Mouse (Mus musculus): ENCODE measurements around the gene Tmem151b. TPM values are rescaled to one million over a fixed set of nuclear protein-coding genes. Genes with fewer than 3 reads are reported as not detected.

Gene Tmem151b
- polyA plus RNA-seq, 1 experiment = 0.37 TPM

GRCm38 (mm10) chr17:45503301-45503973 is 46.0 kb downstream of the Tmem151b start:
- no peaks in the 10 kb centered on the region for H3K36me3 ChIP-seq (ENCODE audit: control insufficient read depth, insufficient read depth, low read length)
- no peak overlapping the region for H3K4me3 ChIP-seq (ENCODE audit: control insufficient read depth, low read depth, low read length)
- TF ChIP-seq CTCF (IDR thresholded peaks at IDR 0.05; ENCODE audit: control insufficient read depth, insufficient read depth, insufficient replicate concordance, low read depth, low read length) (no peak), POLR2A (IDR thresholded peaks at IDR 0.05; ENCODE audit: control insufficient read depth, low read depth, low read length) (no peak)
- H3K4me1 ChIP-seq (ENCODE audit: control insufficient read depth, insufficient read depth, low read length) = peaks cover 9% of the 10 kb centered on the region
- no peak overlapping the region for H3K27ac ChIP-seq (ENCODE audit: control insufficient read depth, insufficient read depth, low read depth, low read length)
- H3K27me3 ChIP-seq (ENCODE audit: control insufficient read depth, insufficient read depth, low read length) = no peaks in the 10 kb centered on the region

DNA sequence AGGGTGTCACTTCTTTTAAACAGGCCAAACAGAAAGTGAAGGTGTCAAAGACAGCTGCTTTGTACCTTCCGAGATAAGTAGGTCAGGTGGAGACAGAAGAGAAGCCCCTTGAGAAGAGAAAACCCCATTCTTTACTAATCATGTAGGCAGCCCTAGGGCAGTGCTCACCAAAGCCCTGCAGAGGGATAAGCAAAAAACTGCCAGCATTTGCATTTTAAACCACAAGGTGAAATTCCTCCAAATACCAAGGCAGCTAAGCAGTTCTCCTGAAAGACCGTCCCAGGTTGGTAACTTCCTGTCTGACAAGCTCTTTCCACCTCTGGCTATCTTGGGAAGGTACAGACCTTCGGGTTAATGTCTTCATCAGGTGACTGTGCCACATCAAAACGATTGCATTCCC is 47.2 kb downstream of the Tmem151b start:
- TF ChIP-seq POLR2A (IDR thresholded peaks at IDR 0.05; ENCODE audit: control insufficient read depth, low read depth, low read length) (no peak), CTCF (IDR thresholded peaks at IDR 0.05; ENCODE audit: control insufficient read depth, insufficient read depth, insufficient replicate concordance, low read depth, low read length) (no peak)
- H3K27ac ChIP-seq (ENCODE audit: control insufficient read depth, insufficient read depth, low read depth, low read length) = no peak overlapping the region
- H3K27me3 ChIP-seq (ENCODE audit: control insufficient read depth, insufficient read depth, low read length) = no peaks in the 10 kb centered on the region
- H3K36me3 ChIP-seq (ENCODE audit: control insufficient read depth, insufficient read depth, low read length) = no peaks in the 10 kb centered on the region
- no peak overlapping the region for H3K4me3 ChIP-seq (ENCODE audit: control insufficient read depth, low read depth, low read length)
- H3K4me1 ChIP-seq (ENCODE audit: control insufficient read depth, insufficient read depth, low read length) = peaks cover 7% of the 10 kb centered on the region

DNA sequence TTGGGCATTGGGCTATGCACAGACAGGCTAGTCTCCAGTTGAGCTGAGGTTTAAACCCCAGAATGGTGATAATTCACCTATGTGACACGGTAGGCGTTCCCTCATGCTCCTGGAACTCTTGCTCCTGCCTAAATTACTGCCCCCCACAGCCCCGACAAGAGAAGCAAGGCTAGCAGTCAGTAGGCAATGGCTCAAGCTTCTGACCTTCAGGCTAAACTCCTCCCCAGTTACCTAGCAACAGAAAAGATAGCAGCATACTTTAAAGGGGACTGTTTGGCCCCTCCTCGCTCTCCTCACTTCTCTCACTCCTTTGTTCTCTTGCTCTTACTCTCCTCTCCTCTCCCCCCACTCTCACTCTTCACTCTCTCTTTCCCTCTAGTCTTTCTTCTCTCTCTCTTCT is 48.5 kb downstream of the Tmem151b start:
- TF ChIP-seq CTCF (IDR thresholded peaks at IDR 0.05; ENCODE audit: control insufficient read depth, insufficient read depth, insufficient replicate concordance, low read depth, low read length) (no peak), POLR2A (IDR thresholded peaks at IDR 0.05; ENCODE audit: control insufficient read depth, low read depth, low read length) (no peak)
- Histone ChIP-seq H3K27me3 (ENCODE audit: control insufficient read depth, insufficient read depth, low read length) (no peaks in the 10 kb centered on the region), H3K36me3 (ENCODE audit: control insufficient read depth, insufficient read depth, low read length) (no peaks in the 10 kb centered on the region), H3K4me3 (ENCODE audit: control insufficient read depth, low read depth, low read length) (no peak overlapping the region), H3K4me1 (ENCODE audit: control insufficient read depth, insufficient read depth, low read length) (peaks cover under 1% of the 10 kb centered on the region; the same call in 1 of the 2 replicates), H3K27ac (ENCODE audit: control insufficient read depth, insufficient read depth, low read depth, low read length) (no peak overlapping the region)

- no peak for TF ChIP-seq CTCF (IDR thresholded peaks at IDR 0.05; ENCODE audit: control insufficient read depth, insufficient read depth, insufficient replicate concordance, low read depth, low read length)
- TF ChIP-seq POLR2A (IDR thresholded peaks at IDR 0.05; ENCODE audit: control insufficient read depth, low read depth, low read length) = no peak
Observed at GRCm38 (mm10) chr17:45499516-45499915, 50.0 kb downstream of the Tmem151b start.

DNA sequence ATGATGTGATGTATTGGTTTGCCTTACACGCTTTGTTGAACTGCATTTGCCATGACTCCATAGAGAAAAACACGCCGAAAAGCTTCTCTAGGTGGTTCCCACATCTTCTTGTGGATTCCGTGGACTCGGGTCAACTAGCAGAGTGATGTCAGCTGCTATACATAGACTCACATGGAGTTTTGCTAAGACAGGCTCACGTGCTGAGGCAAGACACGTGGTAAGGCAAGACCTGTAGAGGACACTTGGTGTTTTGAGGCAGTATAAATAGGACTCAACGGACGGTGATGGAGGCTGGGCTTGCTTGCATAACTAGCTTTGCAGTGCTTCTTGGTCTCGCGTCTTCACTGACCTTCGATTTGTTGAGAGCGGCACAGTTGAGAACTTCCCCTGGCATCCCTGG is 51.1 kb downstream of the Tmem151b start:
- H3K27ac ChIP-seq (ENCODE audit: control insufficient read depth, insufficient read depth, low read depth, low read length) = no peak overlapping the region
- H3K4me1 ChIP-seq (ENCODE audit: control insufficient read depth, insufficient read depth, low read length) = 0 out of 2 replicates have a peak, but pooled peaks cover 4% of the 10 kb centered on the region
- no peak overlapping the region for H3K4me3 ChIP-seq (ENCODE audit: control insufficient read depth, low read depth, low read length)
- no peaks in the 10 kb centered on the region for H3K36me3 ChIP-seq (ENCODE audit: control insufficient read depth, insufficient read depth, low read length)
- TF ChIP-seq POLR2A (IDR thresholded peaks at IDR 0.05; ENCODE audit: control insufficient read depth, low read depth, low read length) (no peak), CTCF (IDR thresholded peaks at IDR 0.05; ENCODE audit: control insufficient read depth, insufficient read depth, insufficient replicate concordance, low read depth, low read length) (no peak)
- H3K27me3 ChIP-seq (ENCODE audit: control insufficient read depth, insufficient read depth, low read length) = no peaks in the 10 kb centered on the region

More at GRCm38 (mm10) chr17:45499516-45499915, 50.0 kb downstream of the Tmem151b start:
- no peaks in the 10 kb centered on the region for H3K27me3 ChIP-seq (ENCODE audit: control insufficient read depth, insufficient read depth, low read length)
- H3K27ac ChIP-seq (ENCODE audit: control insufficient read depth, insufficient read depth, low read depth, low read length) = no peak overlapping the region
- H3K4me3 ChIP-seq (ENCODE audit: control insufficient read depth, low read depth, low read length) = no peak overlapping the region
- 0 out of 2 replicates have a peak, but pooled peaks cover 4% of the 10 kb centered on the region for H3K4me1 ChIP-seq (ENCODE audit: control insufficient read depth, insufficient read depth, low read length)
- no peaks in the 10 kb centered on the region for H3K36me3 ChIP-seq (ENCODE audit: control insufficient read depth, insufficient read depth, low read length)

- Histone ChIP-seq H3K27ac (ENCODE audit: control insufficient read depth, insufficient read depth, low read depth, low read length) (no peak overlapping the region), H3K27me3 (ENCODE audit: control insufficient read depth, insufficient read depth, low read length) (no peaks in the 10 kb centered on the region), H3K36me3 (ENCODE audit: control insufficient read depth, insufficient read depth, low read length) (no peaks in the 10 kb centered on the region), H3K4me3 (ENCODE audit: control insufficient read depth, low read depth, low read length) (peak overlapping the region; percentile 36), H3K4me1 (ENCODE audit: control insufficient read depth, insufficient read depth, low read length) (0 out of 2 replicates have a peak, but pooled peaks cover 4% of the 10 kb centered on the region)
- TF ChIP-seq POLR2A (IDR thresholded peaks at IDR 0.05; ENCODE audit: control insufficient read depth, low read depth, low read length) = no peak
- no peak for TF ChIP-seq CTCF (IDR thresholded peaks at IDR 0.05; ENCODE audit: control insufficient read depth, insufficient read depth, insufficient replicate concordance, low read depth, low read length)
Observed at GRCm38 (mm10) chr17:45495398-45495797, 54.1 kb downstream of the Tmem151b start.

Other genes starting within 250 kb of the Tmem151b start
- 9.3 and 9.8 TPM in 2 replicates for gene Cdc5l, start 115.9 kb downstream of the Tmem151b start, polyA plus RNA-seq (2012; rRNA removed)
- 22.7 and 23.3 TPM in 2 replicates for gene Spats1, start 74.3 kb downstream of the Tmem151b start, polyA plus RNA-seq (2012; rRNA removed)
- gene Aars2, start 42.8 kb downstream of the Tmem151b start, polyA plus RNA-seq (2012; rRNA removed) = 19.3 and 23.4 TPM in 2 replicates
- gene Tcte1, start 26.2 kb downstream of the Tmem151b start, polyA plus RNA-seq (2012; rRNA removed) = 261 and 281 TPM in 2 replicates
- 0.83 and 0.95 TPM in 2 replicates for gene Nfkbie, start 6.0 kb upstream of the Tmem151b start, polyA plus RNA-seq (2012; rRNA removed)
- 26.6 and 35.6 TPM in 2 replicates for gene Slc35b2, start 14.2 kb upstream of the Tmem151b start, polyA plus RNA-seq (2012; rRNA removed)
- gene Hsp90ab1, start 23.6 kb upstream of the Tmem151b start, polyA plus RNA-seq (2012; rRNA removed) = 99.1 and 109 TPM in 2 replicates
- gene Slc29a1, start 49.9 kb upstream of the Tmem151b start, polyA plus RNA-seq (2012; rRNA removed) = 138 and 143 TPM in 2 replicates
- gene Mymx, start 52.4 kb upstream of the Tmem151b start, polyA plus RNA-seq (2012; rRNA removed) = 3.4 and 4.4 TPM in 2 replicates
- 28.2 and 28.4 TPM in 2 replicates for gene Capn11, start 109.6 kb upstream of the Tmem151b start, polyA plus RNA-seq (2012; rRNA removed)
- gene Mrpl14, start 136.6 kb upstream of the Tmem151b start, polyA plus RNA-seq (2012; rRNA removed) = 15.4 and 18.8 TPM in 2 replicates
- gene Tmem63b, start 137.2 kb upstream of the Tmem151b start, polyA plus RNA-seq (2012; rRNA removed) = 5.4 and 6.4 TPM in 2 replicates
- 0.36 and 0.79 TPM in 2 replicates for gene 1600014C23Rik, start 184.2 kb upstream of the Tmem151b start, polyA plus RNA-seq (2012; rRNA removed)